Mouse (Mus musculus) skeletal muscle tissue, adult 2 months (tissue): ENCODE data around the gene Stk24.
"Not testable (repeated sequence)": the region's sequence is repeated elsewhere in the genome, so short reads cannot be mapped to it uniquely, and the experiment has no call there.

Experiments used
- DNase-seq: peaks from one replicate; pipeline ENCODE4 v3.0.0-alpha.2; 2012; ENCODE audit warnings: low read depth, low spot score

Gene Stk24

DNA sequence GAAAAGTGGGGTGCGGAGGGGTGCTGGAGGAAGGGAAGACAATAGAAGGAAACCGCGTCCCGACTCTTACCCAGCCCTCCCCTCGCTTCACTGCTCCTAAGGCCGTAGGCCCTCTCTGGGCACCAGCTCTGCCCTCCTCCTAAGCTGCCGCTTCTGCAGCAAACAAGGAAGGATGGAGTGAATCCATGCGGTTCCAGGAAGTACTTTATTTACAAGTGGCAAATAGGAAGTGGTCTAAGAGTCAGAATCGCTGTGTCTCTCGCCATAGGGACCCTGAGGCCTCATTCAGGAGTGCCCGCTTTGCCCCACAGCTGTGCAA is at the start of gene Stk24:
TSS of gene Stk24 (minus strand) at position 185 of the 319 bp plus-strand sequence.
- DNase-seq: no peak

DNA sequence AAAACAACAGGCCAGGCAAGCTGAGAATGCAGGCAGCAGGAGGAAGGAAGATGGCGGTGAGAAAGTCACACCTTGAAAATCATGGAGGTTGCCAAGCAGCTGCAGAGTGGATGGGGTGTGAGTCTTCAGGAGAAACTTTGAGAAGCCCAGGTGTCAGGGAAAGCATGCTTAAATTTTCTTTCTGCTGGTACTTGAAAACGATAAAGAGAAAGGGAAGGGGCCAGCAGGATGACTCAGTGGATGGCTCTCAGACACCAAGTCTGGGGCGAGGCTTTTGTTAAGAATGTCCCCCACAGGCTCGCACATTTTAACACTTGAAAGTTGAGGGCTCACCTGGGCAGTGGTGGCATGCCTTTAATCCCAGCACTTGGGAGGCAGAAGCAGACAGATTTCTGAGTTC is 48.3 kb upstream of the Stk24 start:
- DNase-seq: no peak

DNA sequence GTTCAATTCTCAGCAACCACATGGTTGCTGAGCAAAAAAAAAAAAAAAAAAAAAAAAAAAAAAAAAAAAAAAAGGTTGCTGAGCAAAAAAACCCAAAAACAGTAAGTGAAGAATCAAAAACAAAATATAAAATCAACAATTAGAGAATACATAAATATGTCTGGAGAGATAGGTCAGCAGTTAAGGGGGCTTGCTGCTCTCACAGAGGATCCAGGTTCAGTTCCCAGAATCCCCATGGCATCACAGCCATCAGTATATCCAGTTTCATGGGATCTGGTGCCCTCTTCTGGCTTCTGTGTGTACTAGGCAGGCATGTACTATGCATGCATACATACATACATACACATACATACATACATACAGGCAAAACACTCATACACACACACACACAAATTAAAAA is 46.9 kb upstream of the Stk24 start:
- no peak for DNase-seq

DNA sequence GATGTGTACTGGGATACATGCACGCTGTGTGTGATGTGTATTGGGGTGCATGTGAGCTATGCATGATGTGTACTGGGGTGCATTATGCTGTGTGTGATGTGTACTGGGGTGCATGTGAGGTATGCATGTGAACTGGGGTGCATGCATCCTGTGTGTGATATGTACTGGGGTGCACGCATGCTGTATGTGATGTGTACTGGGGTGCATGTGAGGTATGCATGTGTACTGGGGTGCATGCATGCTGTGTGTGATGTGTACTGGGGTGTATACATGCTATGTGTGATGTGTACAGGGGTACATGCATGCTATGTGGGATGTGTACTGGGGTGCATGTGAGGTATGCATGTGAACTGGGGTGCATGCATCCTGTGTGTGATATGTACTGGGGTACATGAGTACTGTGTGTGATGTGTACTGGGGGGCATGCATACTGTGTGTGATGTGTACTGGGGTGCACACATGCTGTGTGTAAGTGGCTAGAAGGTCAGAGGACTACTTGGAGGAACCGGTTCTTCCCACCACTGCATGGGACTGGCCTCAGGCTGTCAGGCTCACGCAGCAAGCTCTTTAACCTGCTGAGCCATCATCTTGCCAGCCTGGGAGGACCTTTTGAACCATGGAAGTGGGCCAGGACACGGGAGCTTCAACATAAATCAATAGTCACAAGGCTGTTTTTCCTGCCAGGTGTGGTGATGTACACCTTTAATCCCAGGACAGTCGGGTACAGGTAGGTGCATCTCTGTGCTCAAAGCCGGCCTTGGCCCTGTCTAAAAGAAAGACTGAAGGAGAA is 45.4 kb upstream of the Stk24 start:
- DNase-seq: no peak

DNA sequence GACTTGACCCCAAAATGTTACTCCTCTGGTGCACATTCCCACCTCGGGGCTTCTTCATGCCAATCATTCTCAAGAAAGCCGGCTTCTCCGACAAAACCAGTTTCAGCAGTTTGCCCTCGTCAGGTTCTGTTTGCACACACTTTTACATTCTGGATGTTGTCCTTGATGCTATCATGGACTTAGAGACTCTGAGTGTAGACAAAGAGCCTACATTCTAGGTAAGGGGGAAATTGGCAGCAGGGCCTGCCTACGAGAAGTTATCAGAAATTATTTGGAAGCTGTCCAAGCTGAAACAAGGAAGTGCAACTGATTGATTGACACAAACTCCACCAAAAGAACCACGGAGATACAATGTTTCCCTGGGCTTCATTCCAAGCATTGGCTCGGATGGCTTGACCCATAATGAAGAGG is 43.5 kb upstream of the Stk24 start:
- peak; percentile 24 for DNase-seq

DNA sequence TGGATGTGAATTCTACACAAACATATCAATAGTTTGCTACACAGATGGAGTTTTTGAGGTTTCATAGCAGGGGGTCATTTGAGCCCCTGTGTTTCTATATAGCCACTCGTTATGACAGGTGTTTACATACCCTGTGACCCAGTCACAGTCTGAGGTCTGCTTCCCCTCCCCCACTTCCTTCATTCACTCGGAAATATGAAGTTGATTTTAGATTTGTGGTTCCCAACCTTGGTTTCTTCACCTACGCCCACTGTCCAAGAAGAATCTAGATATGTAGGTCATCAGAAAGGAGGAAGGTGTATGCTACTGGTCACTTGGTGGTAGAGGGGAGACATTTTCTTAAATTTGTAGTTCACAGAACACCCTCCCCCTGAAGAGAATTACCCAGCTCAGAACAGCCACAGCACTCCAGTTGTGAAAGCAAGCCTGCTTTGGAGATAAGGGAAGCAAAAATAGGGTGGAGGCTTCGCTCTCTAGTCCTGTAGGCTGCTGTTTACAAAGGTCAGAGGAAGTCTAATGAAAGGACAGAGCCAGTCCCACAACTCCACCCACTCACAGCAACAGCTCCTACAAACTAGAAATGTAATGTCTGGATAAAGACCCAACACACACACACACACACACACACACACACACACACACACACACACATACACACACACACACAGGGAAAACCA is 43.0 kb upstream of the Stk24 start:
- DNase-seq: no peak

DNA sequence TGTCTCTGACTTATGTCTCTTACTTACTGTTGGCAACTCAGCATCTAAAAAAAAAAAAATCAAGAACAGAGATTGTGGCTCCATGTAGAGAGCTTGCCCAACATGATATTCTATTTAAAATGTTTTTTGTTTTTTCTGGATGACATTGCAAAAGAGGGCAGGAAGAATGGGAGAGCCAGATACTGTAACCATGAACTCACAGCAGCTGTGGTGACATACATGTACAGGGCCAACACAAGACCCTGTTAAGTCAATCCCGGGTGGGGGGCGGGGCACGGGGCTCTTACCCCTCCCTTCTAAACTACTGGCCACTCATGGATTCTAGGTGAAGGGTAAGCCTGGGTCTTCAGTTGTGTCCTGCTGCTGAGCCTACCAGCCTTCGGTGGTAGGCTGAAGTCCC is 42.2 kb upstream of the Stk24 start:
- DNase-seq: no peak

DNA sequence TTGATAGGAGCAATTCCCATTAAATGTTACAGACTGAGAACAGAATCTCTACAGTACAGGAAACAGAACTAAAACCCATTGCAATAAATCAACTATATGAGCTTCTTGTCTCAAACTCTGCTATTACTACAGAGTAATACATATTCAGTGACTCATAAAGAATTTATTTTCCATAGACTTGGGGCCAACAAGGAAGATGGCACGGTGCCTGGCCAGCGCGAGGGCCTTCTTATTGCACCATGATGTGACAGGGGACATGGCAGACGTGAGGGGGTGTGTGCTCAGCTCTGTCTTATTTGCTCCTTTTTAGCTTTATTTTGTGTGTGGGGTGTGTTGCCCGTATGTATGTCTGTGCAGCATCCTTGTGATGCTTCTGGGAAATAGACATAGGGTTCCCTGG is 37.8 kb upstream of the Stk24 start:
- no peak for DNase-seq

DNA sequence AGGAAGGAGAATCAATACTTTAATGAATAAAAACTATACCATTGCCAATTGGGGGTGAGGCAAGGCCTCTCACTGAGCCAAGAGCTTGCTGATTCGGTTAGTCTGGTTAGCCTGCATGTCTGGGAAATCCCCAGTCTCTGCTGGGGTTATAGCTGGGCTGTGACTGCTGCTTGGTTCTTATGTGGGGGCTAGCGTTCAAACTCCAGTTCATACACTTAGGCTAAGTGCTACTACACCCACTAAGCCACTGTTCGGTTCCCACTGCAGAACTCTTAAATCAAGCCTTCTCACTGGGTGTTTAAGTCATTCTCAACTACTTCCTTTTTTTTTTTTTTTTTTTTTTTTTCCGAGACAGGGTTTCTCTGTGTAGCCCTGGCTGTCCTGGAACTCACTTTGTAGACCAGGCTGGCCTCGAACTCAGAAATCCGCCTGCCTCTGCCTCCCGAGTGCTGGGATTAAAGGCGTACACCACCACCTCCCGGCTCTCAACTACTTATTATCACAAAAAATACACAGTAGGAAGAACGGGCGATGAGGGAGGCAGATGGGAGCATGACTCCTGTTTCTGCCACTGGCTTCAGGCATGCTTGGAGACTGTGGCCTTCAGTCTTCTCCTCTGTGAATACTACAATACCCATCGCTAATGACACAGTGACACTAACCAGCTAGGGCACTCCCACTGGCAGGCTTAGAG is 37.0 kb upstream of the Stk24 start:
- no peak for DNase-seq

DNA sequence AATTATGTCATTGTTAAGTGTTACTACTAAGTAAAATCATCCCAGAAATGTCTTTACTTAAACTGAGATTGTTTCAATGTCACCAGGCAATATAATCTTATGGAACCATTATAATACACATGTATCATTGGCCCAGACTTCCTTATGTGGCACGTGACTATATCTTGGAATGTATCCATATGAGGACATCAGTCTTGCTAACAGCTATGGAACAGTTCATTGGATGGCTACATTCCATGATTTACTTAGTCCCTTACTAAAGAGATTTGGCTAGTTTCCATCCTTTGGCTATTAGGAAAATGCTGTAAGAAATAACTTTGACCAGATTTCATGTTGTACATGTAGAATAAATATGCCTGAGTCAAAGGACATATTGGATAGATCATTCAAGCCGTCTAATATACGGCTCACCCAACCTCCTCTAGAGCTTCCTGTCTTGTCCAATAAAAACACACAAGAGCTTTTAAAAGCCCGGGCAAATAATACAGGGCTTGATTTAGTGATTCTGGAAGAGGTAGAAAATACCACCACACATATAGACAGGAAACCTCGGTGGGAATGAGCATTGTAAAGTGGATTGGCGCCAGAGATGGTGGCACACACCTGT is 34.9 kb upstream of the Stk24 start:
- no peak for DNase-seq

DNA sequence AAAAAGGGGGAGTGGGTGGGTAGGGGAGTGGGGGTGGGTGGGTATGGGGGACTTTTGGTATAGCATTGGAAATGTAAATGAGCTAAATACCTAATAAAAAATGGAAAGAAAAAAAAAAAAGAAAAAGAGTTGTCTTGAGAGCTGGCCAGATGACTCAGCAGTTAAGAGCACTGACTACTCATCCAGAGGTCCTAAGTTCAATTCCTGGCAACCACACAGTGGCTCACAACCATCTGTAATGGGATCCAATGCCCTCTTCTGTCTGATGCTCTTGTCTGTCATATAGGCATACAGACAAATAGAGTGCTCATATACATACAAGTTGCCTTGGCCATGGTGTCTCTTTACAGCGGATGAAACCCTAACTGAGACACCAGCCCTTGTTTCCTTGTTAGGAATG is 33.9 kb upstream of the Stk24 start:
- DNase-seq: not testable (repeated sequence)

DNA sequence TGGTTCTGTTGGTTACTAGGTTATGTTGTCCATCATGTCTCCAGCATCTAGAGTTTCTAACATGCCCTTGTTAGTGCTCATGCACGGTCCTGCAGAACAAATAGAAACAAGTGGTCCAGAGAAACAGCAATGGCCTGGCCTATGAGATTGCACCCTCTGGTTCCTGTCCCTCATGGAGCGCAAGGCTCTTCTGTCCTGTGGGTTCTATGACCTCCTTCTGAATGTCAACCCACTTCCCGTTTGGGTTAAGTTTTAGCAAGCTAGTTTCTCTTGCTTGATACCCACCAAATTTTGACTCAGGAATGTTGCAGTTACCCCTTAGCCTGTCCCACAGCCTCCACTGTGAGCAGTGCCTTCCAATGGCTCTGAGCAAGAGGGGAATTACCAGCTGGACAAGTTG is 29.1 kb upstream of the Stk24 start:
- no peak for DNase-seq

DNA sequence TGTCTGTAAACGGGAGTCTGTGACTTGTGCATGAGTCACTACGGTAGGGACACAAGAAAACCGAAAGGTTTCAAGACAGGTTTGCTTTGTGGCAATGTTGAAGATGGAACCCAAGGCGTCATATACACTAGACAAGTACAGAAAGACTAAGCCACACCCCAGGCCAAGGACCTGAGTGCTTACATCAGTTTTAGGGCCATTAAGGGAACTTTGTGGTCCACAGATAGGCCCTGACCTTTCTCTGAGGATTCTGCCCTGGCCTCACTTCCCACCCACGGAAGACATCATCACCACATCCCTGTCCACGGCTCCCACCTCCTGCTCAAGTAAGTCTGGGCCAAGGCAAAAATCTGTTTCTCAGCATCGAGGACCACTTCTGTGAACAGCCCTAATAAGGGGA is 27.1 kb upstream of the Stk24 start:
- no peak for DNase-seq

DNA sequence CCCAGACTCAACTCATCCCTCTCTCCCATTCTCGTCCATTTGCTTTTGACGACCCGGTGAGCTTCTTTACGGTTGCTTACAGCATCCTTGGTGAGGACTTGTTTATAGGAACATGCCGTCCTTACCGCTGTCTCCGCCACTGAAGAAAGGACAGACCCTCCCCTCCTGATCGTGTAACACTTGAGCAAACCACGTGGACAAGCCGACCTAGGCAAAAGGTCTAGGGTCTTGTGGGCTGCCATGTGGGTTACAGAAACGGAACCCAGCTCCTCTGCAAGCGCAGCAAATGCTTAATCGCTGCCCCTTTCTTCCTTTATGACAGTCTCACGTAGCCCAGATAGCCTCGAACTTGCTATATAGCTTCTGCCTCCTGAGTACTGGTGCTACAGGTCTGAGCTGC is 25.7 kb upstream of the Stk24 start:
- no peak for DNase-seq

DNA sequence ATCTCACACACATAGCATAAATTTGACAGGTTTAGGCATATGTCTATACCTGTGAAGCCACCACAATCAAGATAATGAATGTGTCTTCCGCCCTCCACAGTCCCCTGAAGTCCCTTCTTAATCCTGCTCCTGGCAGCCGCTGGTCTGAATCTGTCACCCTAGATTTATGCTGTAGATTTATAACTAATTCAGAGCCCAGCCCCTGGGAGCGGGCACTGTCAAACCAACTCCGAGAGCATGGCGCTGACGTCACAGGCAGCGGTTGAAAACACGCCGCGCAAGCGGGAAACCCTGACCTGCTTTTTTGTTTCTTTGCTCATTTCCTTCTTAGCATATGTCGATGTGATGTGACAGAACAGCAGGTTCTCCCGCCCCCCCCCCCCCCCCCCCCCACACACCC is 25.3 kb upstream of the Stk24 start:
- DNase-seq: no peak

DNA sequence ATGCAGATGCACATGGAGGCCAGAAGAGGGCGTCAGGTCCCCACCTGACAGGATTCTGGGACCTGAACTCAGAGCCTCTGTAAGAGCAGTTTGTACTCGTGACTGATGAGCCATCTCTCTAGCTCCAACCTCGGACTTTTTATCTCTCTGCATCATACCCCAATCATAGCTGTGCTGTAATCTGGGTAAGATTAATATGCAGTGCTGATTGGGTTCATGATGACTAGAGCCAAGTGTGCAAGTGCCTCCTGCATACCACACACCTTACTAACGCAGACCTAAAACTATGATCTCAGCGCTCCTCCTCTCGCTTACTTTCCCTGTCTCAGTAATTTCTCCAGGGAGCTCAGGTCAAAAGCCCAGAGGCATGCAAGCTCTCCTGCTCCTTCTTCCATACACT is 19.9 kb upstream of the Stk24 start:
- DNase-seq: no peak

DNA sequence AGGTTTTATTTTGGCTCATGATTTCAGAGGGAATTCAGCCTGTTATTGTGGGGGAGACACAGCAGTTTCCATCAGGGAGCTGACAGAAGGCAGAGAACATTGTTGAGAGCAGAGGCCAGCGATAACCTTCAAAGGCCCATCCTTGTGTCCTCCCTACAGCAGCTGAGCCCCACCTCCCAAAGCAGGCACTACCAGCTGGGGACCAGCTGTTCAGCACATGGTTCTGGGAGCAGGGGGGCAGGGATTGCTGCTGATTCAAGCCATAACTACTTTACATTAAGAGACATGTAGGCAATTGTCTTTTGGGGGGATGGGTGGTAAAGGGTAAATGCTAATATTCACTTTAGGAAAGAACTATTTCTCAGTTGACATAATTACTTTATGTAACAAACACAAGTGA is 17.7 kb upstream of the Stk24 start:
- no peak for DNase-seq

DNA sequence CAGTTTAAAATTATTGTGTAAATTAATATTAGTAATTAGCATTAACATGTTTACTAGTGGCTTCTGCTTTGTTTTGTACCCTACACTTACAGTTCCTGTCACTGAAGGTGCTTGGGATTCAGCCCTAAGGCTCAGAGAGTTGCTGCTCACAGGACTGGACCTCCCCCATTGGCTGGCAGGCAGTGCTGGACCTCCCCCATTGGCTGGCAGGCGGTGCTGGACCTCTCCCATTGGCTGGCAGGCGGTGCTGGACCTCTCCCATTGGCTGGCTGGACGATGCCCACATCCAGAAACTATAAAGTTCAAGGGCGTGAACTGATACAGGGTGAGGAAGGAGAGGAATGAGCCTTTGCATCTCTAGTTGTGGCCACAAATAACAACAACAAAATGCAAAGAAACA is 15.3 kb upstream of the Stk24 start:
- no peak for DNase-seq

DNA sequence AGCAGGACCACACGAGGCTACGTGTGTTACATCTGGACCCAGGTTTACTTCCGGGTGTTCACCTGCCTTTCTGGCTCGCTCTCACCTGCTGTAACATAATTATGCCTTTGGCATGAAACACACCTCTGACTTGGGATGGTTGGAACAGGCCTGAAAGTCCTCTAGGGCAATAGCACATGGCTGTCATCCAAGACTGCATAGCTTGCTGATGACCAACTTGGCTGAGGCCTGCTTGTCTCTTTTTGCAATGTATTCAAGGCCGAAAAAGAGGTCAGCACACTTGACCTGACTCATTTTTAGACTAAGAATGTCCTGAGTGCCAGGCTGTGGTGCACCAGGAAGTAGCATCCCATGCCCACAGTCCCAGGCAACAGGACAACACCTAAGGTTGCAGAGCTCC is 12.1 kb upstream of the Stk24 start:
- DNase-seq: peak; percentile 44

DNA sequence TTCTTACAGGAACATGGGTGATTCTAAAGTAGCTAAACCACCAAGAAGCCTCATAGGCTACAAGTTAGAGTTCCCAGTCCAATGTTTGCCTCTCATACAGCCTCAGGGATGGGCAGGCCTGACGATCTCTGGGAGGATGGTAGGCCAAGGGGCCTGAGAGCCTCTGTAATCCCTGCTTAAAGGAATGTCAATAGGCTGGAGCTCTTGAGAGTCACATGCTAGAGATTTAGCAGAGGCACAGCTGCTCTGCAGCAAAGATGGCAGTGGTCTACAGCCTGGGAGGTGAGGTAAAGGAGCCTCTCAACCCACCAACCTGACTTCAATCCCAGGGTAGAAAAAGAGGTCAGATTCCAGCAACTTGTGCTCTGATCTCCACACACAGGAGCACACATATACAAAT is 7.9 kb upstream of the Stk24 start:
- DNase-seq: no peak

DNA sequence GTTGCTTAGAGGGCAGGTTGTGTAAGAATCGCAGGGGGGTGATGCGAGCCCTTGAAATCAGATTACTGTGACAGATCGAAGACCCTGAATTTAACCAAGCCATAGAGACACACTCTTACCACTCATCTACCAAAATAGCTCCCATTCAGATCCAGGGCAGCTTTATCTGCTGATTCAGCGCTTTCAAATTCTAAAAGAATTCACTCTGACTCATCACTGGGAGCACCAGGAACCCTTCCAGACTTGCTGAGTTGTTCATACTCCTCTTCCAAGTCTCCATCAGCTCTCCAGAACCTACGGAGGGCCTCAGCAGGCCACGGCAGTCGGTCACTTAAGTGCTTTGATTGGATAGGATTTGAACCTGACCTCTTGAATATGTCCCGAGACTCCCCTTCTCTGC is 5.6 kb upstream of the Stk24 start:
- DNase-seq: peak; percentile 43

DNA sequence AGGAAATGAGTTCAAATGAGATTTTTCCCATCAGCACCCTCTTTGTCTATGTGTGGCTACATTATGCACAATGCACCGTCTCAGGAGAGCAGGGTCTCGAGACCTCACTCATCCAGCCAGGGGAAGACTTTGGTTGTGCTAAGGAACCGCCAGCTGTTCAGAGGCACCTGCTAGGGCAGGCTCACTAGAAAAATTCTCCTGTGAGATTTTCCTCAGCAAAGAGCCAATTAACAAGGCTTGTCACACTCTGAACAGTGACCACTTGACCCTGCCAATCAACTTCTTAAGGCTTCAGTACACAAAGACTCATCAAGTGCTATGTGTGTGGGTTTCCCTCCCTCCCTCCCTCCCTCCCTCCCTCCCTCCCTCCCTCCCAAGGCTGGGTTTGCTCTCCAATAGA is 4.0 kb upstream of the Stk24 start:
- DNase-seq: no peak
